Mouse (Mus musculus) subcutaneous adipose tissue, adult 2 months (tissue): ENCODE data around the gene Olfr1416. TPM values are rescaled to one million over a fixed set of nuclear protein-coding genes. Genes with fewer than 3 reads are reported as not detected.

Source experiments
- polyA plus RNA-seq: library from polyadenylated mRNA; depleted of rRNA; stranded (reverse); fragments of >200 nt; gene quantifications from 2 replicates; pipeline ENCODE4 v1.2.3, GENCODE M21; 2012; ENCODE audit warnings: low replicate concordance; rRNA removed

The Olfr1416 gene
- polyA plus RNA-seq: not detected in 2 replicates

GRCm38 (mm10) chr1:92485013-92485412, at the start of gene Olfr1416:
Gene Olfr1416 (minus strand): TSS chr1:92485113.

DNA sequence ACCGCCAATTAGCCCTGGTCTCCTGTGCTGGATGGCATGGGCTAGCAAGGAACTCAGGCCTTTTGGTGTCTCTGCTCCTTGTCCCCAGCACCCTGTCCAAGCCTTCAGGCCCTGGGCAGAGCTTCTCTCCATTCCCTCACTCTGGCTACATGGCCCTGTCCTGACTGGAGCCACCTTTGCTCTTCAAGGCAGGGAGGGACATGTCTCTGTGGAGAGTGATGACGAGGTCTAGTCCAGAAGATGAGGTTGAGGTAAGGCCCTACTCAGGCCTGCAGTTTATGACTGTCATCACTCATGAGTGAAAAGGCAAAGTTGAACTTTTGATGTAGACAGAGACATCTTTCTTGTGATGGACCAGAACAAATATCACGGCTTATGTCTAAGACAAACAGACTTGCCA, 33.6 kb upstream of the Olfr1416 start, which contains the start of gene Olfr1414:
Olfr1414 (minus strand) TSS at position 101 of the 400 bp plus-strand sequence.

GRCm38 (mm10) chr1:92496001-92496400, 11.1 kb upstream of the Olfr1416 start, which contains the start of gene Olfr1415:
Gene Olfr1415 (minus strand): TSS chr1:92496101.

GRCm38 (mm10) chr1:92473165-92474041, 11.5 kb downstream of the Olfr1416 start, which contains the start of gene Ndufa10:
Gene Ndufa10 (minus strand): TSS chr1:92473860.

Other genes with a start within 250 kb of the Olfr1416 start
- 163 and 250 TPM in 2 replicates for gene Ndufa10, start 11.3 kb downstream of the Olfr1416 start, polyA plus RNA-seq
- gene Olfr1415, start 11.0 kb upstream of the Olfr1416 start, polyA plus RNA-seq: not detected in 2 replicates
- not detected in 2 replicates for gene Olfr1414, start 33.5 kb upstream of the Olfr1416 start, polyA plus RNA-seq
- gene Olfr1413, start 86.2 kb upstream of the Olfr1416 start, polyA plus RNA-seq: not detected in 2 replicates
- not detected in 2 replicates for gene Olfr1412, start 100.7 kb upstream of the Olfr1416 start, polyA plus RNA-seq
- gene Olfr1411, start 109.3 kb upstream of the Olfr1416 start, polyA plus RNA-seq: not detected in 2 replicates
- gene Olfr1410, start 120.7 kb upstream of the Olfr1416 start, polyA plus RNA-seq: not detected in 2 replicates
- gene Olfr12, start 132.7 kb upstream of the Olfr1416 start, polyA plus RNA-seq: not detected in 2 replicates
- gene Cops9, start 156.9 kb upstream of the Olfr1416 start, polyA plus RNA-seq: 136 and 172 TPM in 2 replicates
- 0.73 and 0.96 TPM in 2 replicates for gene Otos, start 163.7 kb upstream of the Olfr1416 start, polyA plus RNA-seq